Mouse (Mus musculus) brain, embryonic 18.5 days (tissue): Measurements from ENCODE around the gene Lamb3.

Experiments
- DNase-seq: peaks from one replicate; pipeline ENCODE4 v3.0.0-alpha.2; 2012; ENCODE audit warnings: low read depth, low spot score

Lamb3 gene

DNA sequence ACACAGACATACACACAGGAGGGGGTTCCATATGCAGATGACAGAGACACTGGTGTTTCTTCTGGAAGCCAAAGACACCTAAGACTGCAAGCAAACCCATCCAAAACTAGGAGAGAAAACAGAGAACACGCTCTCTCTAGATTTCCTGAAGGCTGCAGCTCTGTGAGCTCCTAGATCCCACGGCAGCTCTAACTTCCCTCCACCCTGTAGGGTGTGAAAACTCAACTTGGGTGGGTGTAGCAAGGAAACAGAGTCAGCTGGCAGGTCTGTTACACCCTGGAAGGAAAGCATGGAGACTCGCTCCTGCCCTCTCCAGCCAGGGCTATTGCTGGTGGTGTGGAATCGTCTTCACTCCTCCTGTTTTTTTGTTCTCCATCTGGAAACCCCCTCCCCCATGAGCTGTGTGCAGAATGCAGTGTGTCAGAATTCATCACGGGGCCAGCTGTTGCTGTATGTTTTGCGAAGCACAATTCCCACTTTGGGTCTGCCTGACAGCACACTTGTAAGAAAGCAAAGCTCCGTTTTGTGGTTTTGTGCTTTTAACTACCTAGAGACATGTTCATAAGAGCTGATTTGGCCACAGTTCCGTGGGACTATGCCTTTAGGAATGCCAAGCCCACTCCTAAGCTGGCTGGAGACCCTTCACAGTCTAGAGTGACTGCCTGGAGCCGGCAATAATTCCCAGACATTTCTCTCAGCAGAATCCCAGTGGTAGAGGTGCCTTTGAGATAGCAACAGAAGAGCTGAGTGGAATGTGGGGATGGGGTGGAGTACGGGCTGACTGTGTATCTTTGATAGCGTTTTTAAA, 174.3 kb downstream of the Lamb3 start:
- no peak for DNase-seq

DNA sequence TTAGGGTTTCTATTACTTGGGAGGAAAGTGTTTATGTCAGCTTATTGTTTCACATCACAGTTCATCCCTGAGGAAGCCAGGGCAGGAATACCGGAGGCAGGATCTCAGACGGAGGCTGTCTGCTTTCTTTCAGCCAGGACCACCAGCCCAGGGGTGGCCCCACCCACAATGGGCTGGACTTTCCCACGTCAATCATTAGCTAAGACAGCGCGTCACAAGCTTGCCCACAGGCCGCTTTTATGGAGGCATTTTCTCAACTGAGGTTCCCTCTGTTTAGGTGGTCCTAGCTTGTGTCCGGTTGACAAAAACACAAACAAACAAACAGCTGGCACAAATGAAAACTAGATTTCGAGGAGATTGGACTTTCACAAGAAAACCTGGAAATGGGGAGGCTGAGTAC, 174.9 kb downstream of the Lamb3 start:
- no peak for DNase-seq

DNA sequence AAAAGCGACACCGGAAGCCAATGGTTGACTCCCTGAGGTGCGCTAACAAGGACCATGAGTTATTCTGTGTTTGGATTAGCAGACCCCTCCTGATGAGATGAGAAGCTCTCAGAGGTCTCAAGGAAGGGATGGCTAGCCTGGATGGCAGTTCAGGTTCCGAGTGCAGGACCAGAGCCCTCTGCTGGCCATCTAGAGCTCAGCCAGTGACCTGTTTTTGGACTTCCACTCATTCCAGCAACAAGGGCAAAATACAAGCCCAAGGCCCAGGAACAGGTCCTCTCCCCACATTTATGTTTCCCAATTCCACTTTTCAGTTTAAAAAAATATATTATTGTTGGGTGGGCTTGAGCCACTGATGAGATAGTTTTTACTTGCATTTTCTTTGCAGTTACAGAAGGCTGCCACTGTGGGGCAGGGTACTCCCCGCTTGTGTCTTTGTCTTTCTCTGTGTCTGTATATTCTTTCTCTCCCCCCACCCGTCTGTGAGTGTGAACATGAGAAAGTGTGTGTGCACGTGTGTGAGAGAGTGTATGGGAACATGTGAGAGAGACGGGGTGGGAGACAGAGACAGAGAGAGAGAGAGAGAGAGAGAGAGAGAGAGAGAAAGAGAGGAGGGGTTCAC, 175.5 kb downstream of the Lamb3 start:
- no peak for DNase-seq

DNA sequence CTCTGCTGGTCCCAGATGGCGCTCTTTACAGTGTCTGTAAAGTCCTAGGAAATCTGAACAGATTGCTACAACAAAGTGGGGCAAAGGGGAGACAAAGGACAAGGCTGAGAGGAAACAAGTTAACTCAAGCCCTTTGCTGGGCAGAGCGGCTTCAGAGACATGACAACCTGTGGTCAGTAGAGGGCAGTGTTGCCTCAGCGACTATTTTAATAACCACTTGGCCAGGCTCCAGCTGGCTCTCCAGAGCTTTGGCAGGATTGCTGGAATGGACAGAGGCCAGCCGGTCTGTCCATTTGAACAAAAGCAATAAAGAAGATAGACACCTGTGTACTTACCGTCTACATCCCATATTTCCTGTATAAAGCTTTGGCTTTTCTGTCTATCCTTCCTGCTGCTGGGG, 178.6 kb downstream of the Lamb3 start:
- no peak for DNase-seq

DNA sequence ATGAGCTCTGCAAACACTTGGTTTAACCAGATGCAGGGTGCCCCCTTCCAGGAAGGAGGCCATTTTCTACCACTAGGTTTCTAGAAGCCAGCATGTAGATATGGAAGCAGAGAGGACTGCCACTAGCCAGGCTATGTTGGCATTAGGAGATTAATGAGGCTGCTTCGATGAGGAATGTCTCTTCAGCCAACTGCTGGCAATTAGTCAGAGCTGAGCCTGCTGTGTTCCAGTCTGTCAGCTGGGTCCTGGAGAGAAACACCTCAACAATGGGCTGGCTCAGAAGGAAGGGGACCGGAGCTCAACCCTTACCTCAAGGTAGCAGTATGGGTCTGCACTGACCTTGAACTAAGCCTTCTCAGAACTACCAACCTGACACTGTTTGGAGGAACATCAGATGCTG, 179.7 kb downstream of the Lamb3 start:
- DNase-seq = no peak

DNA sequence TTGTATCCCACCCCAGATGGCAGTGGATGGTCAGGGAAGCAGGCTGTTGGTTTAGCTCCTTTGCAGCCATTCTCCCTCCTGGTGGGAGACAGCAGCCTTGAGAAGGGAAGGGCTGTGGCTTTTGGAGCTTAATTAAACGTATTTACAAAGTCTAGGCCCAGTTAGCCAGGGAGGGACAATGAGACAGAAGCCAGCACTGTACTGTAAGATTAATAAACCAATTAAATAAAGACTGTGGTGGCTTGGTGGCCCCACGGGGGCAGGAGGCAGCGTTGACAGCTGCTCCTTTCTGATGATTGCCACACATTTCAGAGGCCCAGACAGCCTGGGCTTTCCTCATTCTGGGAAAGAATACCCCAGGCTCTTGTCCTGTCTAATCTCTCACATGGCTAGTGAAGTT, 182.0 kb downstream of the Lamb3 start:
- no peak for DNase-seq

DNA sequence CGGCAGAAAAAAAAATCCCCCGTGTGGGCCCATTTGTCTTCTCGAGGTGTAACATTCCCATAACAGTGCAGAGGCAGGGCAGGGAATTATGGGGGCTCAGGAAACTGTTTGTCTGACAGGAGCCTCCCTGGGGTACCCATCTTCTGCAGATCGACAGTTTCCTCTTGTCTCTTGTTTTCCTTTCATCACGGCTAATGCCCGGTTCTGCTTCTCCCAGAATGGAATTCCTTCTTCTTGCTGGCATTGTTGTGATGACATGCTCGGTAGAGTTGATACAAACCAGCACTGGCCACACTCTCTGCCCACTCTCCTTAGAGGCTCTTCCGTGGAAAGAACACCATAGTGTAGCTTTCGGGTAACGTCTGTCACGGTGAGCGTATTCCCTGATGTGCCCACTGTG, 182.5 kb downstream of the Lamb3 start:
- no peak for DNase-seq

DNA sequence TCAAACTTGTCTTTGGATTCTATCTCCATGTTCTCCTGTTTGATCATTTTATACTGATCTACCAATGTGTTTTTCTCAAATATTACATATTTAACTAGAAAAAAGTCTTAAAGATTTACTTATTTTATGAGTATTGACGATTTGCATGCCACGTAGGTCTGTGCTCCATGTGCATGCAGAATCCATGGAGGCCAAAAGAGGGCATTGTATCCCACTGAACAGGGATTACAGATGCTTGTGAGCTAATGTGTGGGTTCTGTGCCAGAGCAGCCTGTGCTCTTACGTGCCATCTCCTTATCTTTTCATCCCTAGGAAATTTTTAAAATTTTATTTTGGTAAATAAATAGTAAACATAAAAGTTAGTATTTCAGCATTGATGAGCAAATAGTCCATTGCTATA, 184.8 kb downstream of the Lamb3 start:
- DNase-seq = no peak
